Mouse (Mus musculus) heart, postnatal 25 days (tissue): ENCODE measurements around the gene Plxnb2. TPM values are rescaled to one million over a fixed set of nuclear protein-coding genes. Genes with fewer than 3 reads are reported as not detected.

Experiments
- DNase-seq: peaks from one replicate; pipeline ENCODE4 v3.0.0; 2022; ENCODE audit warnings: low spot score
- intact Hi-C: fragments of 180-260 bp; cut with DNase I; formaldehyde crosslinking; loops from one replicate; pipeline ENCODE4 v1.15.1; 2025
- total RNA-seq, 2 experiments: library from RNA; stranded (reverse); gene quantifications; 2 replicates each; pipeline ENCODE4 v1.2.3; 2021

Gene Plxnb2
- total RNA-seq, 2 experiments from 2014 or later, result 81.5 to 86.1 TPM

- intact Hi-C loops, result loop anchor here (5.0 kb wide), 2 partner anchors 36 to 39 kb away; partner anchors contain the start of genes Dennd6b and Tubgcp6
- no peak for DNase-seq
Measured at GRCm38 (mm10) chr15:89158516-89158915, 22.1 kb downstream of the Plxnb2 start.

DNA sequence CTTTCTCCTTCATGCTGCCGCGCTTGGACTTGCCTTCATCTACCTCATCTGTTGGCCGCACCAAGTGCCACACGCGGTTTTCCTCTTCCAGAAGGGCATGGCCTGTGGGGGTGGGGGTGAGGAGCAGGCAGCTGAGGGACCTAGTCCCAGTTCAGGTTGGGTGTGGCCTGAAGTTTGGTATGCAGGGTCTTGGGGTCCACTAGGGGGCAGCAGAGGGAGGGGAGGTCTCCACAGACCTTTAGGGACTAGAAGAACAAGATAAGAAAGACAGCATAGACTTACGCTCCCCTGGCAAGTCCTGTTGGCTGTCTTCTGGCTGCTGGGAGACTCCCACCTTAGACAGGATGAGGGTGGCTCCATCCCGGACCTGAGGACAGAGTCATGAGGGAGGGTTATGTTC, 22.6 kb downstream of the Plxnb2 start:
- intact Hi-C loops, result loop anchor here (5.0 kb wide), 2 partner anchors 36 to 39 kb away; partner anchors contain the start of genes Dennd6b and Tubgcp6

DNA sequence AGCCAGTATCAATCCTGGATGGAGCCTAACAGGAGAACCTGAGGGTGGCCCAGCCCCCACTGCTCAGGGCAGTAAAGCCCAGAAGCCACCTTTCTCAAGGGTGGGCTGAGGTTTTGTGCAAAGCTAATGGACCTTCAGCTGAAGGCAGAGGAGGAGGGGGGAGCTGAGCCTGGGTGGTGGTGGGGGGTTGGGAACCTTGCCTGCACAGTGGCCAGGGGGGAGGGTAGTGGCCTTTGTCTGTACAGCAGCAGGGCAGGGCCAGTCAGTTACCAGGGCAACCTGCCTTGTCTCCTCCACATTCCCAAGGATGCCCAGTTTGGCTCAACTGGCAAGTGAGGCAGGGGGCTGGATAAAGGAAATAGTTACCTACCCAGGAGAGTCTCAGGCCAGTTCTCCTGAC, 28.3 kb downstream of the Plxnb2 start:
- intact Hi-C loops, result no loop called here
- no peak for DNase-seq

More for the DNA sequence above, 22.6 kb downstream of the Plxnb2 start:
- peak; percentile 45 for DNase-seq

DNA sequence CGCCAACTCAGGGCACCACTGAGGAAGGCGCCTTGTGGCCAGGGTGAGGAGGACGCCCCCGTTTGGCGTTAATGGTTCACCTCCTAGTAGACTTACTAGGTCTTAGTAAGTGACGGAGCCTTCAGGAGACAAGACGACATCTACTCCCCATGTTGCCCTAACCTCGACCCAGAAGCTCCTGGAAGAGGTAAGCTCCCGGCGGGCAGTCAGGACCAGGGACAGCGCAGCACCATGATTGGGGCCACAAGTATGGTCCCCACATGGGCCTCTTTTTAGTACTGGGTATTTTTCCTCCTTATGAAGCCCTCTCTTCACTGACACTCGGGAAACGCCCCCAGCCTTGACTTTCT, 30.6 kb downstream of the Plxnb2 start:
- no peak for DNase-seq
- intact Hi-C loops, result no loop called here

DNA sequence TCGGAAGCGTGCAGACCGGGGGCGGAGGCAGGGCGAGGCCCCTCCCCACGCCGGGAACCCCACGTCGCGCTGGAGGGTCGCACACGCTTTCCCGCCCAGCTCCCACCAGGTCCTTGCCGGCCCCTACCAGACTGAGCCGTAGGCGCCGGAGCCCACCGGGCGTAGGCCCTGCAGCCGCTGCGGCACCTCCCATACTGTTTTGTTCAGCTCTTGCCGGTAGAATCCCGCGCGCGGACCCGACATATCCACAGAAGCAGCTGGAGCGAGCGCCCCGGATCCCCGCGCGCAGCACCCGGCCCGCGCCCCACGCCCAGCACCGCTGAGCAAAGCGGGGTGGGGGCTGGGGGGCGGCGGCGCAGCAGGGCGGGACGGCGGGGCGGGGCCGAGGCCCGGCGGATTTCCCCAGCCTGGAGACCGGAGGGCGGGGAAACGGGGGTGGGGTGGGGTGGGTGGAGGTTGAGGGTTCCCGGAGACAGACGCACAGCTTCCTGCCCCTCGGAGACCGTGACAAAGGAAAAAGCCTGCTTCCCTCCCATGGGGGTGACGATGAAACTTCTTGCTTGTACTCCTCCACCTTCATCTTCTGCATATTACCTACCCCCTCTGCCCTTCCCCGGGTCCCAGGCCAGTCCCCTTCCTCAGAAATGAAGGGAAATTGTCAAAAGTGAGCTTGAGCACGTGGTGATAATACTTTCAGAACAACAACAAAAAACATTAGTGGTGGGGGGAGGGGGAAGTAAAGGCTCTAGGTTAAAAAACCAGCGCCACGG, 31.1 kb downstream of the Plxnb2 start, which contains the start of gene Mapk11:
Gene Mapk11 (minus strand): TSS at position 358 of the 770 bp plus-strand sequence.
- no peak for DNase-seq
- intact Hi-C loops, result no loop called here

DNA sequence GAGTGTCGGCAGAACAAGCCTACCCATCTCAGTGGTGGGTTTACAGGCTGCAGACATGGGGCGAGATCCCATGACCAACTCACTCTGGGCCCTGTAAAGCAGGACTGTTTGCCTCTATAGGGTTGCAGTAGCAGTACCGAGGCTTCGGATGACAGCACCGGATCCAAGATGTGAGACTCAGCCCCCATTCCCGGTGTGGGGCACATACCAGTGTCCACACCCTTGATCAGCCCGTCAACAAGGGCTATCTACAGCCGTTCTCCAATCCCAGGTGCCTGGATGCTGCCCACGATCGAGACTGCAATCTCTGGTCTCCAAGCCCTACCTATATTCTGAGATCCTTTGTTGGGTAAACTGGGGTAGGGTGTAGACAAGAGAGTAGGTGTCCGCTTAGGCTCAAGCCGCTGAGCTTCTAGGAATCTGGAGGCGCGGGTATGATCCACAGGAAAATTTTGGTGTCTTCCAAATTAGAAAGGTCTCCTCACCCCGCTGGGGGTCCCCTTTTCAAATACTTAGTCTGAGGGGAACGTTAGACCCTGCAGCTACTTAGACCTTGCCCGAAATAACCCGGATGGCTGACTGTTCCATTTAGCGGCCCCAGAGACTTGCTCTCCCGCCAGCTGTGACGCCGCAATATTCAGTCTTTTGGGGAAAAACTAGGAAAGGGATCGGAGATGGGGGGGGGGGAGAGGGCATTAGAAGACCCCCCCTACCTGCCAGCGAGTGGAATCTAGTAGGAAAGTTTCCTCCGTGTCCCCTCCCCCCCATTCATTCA, 31.9 kb downstream of the Plxnb2 start:
- intact Hi-C loops, result no loop called here
- DNase-seq, result no peak

- intact Hi-C loops, result no loop called here
- no peak for DNase-seq
Measured at GRCm38 (mm10) chr15:89147895-89148294, 32.7 kb downstream of the Plxnb2 start.

- intact Hi-C loops, result no loop called here
- DNase-seq, result no peak
Measured at GRCm38 (mm10) chr15:89147456-89147855, 33.1 kb downstream of the Plxnb2 start.

- DNase-seq, result no peak
- intact Hi-C loops, result no loop called here
Measured at GRCm38 (mm10) chr15:89147024-89147423, 33.6 kb downstream of the Plxnb2 start.

DNA sequence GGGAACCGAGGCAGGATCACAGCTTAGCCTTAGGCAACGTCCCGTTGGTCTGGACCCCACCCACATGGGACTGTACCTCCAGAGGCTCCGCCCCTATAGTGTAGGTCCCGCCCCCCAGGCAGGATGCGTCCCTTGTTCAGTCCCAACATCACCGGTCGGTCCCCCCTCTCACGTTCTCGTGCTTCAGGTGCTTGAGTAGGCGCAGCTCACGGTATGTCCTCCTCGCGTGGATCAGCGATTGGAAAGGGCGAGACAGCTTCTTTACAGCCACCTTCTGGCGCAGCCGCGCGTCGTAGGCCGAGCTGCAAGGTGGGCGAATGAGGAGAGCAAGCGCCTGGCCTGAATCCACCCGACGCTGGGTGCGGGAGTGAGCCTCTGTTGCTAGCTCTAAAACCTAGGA, 34.1 kb downstream of the Plxnb2 start:
- intact Hi-C loops, result no loop called here
- no peak for DNase-seq

- intact Hi-C loops, result no loop called here
- DNase-seq, result no peak
Measured at GRCm38 (mm10) chr15:89145813-89146350, 34.7 kb downstream of the Plxnb2 start.

DNA sequence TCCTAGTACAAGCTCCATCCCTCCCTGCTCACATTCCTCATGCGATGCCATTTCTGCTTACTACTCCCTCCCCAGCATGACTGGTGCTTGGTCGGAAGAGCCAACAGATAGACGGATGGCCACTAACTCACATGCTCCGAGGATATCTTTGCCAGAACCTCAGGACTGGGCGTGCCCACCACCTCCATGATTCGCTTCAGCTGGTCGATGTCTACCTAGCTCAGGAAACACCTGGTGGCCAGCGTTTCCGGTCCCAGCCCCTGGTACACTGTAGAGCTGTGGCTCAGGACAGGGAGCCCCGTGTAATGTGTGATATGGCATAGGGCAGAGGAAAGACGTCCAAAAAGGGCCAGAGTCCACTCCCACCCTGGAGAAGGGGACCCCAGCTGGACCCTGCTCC, 35.6 kb downstream of the Plxnb2 start:
- intact Hi-C loops, result no loop called here
- DNase-seq, result no peak

GRCm38 (mm10) chr15:89143134-89143533, 37.5 kb downstream of the Plxnb2 start:
- DNase-seq, result no peak
- intact Hi-C loops, result no loop called here

- intact Hi-C loops, result no loop called here
- no peak for DNase-seq
Measured at GRCm38 (mm10) chr15:89141905-89142304, 38.7 kb downstream of the Plxnb2 start.

- DNase-seq, result no peak
- intact Hi-C loops, result no loop called here
Measured at GRCm38 (mm10) chr15:89141443-89141842, 39.1 kb downstream of the Plxnb2 start.

DNA sequence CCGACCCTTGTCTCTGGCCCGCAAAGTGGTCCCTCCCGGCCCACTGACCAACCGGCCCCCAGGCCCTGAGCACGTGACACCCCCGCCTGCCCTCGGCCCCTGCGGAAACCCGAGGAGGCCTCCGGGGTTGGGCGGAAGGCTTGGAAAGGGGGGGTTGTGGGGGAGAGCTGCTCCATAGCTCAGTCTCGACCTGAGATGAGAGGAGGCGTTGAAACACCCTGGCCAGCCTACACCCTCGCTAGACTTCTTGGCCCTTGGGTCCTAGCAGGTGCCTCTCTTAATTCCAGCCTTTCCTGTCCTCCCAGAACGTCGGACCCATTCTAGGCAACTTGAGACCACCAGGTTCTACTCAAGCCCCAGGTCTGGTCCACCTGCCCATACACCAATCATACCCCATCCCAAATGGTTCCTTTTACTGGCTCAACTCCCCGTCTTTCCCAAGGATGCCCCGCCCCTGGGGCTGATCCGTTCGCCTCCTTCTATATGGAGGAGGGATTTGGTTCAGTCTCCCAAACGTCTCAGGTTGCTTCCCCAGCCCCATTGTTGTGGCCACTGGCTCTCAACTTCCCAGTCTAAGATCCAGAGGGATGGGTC, 39.8 kb downstream of the Plxnb2 start, which contains the start of gene Mapk12:
Gene Mapk12 (minus strand): TSS at position 45 of the 594 bp plus-strand sequence.
- intact Hi-C loops, result no loop called here
- DNase-seq, result peak; percentile 77

DNA sequence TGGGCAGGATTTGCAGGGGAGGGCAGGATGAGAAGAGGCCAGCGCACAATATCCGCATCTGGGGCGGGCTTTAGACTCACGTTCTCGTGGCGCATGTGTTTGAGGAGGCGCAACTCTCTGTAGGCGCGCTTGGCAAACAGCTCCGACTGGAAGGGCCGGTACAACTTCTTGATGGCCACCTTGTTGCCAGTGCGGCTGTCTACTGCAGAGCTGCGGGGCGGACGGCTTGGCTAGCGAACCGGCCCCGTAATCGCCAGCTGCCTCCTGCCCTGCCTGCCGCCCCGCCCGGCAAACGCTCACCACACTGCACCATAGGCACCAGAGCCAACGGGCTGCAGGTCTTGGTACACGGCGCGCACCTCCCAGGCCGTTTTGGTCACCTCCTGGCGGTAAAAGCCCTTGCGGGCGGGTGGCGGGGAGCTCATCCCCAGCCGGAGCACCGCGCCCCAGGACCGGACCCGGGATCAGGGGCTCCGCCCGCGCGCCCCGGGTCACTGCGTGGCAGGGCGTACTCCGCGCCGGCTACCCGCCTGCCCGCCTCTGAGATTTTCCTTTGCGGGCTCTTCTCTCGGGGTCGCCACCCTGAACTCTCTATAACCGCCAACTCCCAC, 40.4 kb downstream of the Plxnb2 start:
- DNase-seq, result peak; percentile 62
- intact Hi-C loops, result no loop called here

DNA sequence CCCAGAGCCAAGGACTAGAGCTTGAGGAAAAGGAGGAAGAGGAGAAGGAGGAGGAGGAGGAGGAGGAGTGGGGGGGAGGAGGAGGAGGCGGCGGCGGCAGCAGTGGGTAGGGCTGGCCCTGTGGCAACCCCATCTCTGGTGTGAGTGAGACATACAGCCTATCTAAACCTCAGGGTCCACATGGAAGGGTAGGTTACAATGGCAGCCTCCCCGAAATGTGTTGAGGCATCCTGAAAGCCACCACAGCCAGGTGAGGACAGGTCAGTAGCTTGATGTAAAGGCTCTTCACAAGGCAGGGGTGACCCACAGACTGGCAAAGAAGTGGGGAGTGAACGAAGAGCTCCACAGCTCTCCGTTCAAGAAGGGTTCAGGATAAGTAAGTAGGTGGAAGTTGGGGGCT, 42.1 kb downstream of the Plxnb2 start:
- intact Hi-C loops, result no loop called here
- DNase-seq, result no peak

GRCm38 (mm10) chr15:89138046-89138405, 42.6 kb downstream of the Plxnb2 start:
- intact Hi-C loops, result no loop called here
- DNase-seq, result no peak
